Mouse (Mus musculus): ENCODE measurements at regions not wholly inside any gene's neighbourhood (a gene's known extent, or its start where the extent isn't known, plus 50 kb on each side); places are given as distances from the start of the nearest gene placed in this dataset.

- no peak for DNase-seq
These were observed 57.7 kb downstream of the Rpl14 start for GRCm38 (mm10) chr9:120628794-120629560.

GRCm38 (mm10) chr9:120629609-120630008 lies 58.4 kb downstream of the Rpl14 start:
- DNase-seq = no peak

GRCm38 (mm10) chr9:120632821-120633220 lies 61.6 kb downstream of the Rpl14 start:
- no peak for DNase-seq

GRCm38 (mm10) chr9:120642656-120643055 lies 71.4 kb downstream of the Rpl14 start:
- DNase-seq = no peak

- DNase-seq = no peak
These were observed 72.1 kb downstream of the Rpl14 start for GRCm38 (mm10) chr9:120643371-120643770.

- no peak for DNase-seq
These were observed 74.5 kb downstream of the Rpl14 start for GRCm38 (mm10) chr9:120645776-120646175.

- no peak for DNase-seq
These were observed 75.8 kb downstream of the Rpl14 start for GRCm38 (mm10) chr9:120646806-120647667.

GRCm38 (mm10) chr9:120647668-120647955 lies 76.4 kb downstream of the Rpl14 start:
- no peak for DNase-seq

GRCm38 (mm10) chr9:120652733-120653132 lies 81.5 kb downstream of the Rpl14 start:
- DNase-seq = no peak

- no peak for DNase-seq
These were observed 81.9 kb downstream of the Rpl14 start for GRCm38 (mm10) chr9:120653170-120653569.

- DNase-seq = no peak
These were observed 83.5 kb downstream of the Rpl14 start for GRCm38 (mm10) chr9:120654736-120655135.

GRCm38 (mm10) chr9:120656976-120657375 lies 85.7 kb downstream of the Rpl14 start:
- DNase-seq = peak; percentile 16

- no peak for DNase-seq
These were observed 86.5 kb downstream of the Rpl14 start for GRCm38 (mm10) chr9:120657786-120658185.

GRCm38 (mm10) chr9:120658576-120658975 lies 87.3 kb downstream of the Rpl14 start:
- DNase-seq = peak; percentile 3

- DNase-seq = no peak
These were observed 90.0 kb downstream of the Rpl14 start for GRCm38 (mm10) chr9:120661226-120661625.

- DNase-seq = no peak
These were observed 90.5 kb downstream of the Rpl14 start for GRCm38 (mm10) chr9:120661641-120662227.

GRCm38 (mm10) chr9:120663181-120663580 lies 91.9 kb downstream of the Rpl14 start:
- no peak for DNase-seq

- DNase-seq = no peak
These were observed 92.8 kb downstream of the Rpl14 start for GRCm38 (mm10) chr9:120664086-120664485.

GRCm38 (mm10) chr9:120672452-120672851 lies 101.2 kb downstream of the Rpl14 start:
- DNase-seq = no peak

GRCm38 (mm10) chr9:120674855-120675254 lies 103.6 kb downstream of the Rpl14 start:
- DNase-seq = no peak

- DNase-seq = peak; percentile 3
These were observed 104.3 kb downstream of the Rpl14 start for GRCm38 (mm10) chr9:120675371-120676150.

GRCm38 (mm10) chr9:120676301-120676700 lies 105.1 kb downstream of the Rpl14 start:
- no peak for DNase-seq
